Mouse (Mus musculus) embryo, embryonic 10.5 days (tissue): ENCODE data around the gene Hnrnpf.
A peak's percentile ranks its signal among the peaks of the same experiment; 100 is the strongest.

Experiments used
- DNase-seq: peaks from one replicate; pipeline ENCODE4 v3.0.0-alpha.2; 2015; ENCODE audit warnings: low spot score

The Hnrnpf gene

DNA sequence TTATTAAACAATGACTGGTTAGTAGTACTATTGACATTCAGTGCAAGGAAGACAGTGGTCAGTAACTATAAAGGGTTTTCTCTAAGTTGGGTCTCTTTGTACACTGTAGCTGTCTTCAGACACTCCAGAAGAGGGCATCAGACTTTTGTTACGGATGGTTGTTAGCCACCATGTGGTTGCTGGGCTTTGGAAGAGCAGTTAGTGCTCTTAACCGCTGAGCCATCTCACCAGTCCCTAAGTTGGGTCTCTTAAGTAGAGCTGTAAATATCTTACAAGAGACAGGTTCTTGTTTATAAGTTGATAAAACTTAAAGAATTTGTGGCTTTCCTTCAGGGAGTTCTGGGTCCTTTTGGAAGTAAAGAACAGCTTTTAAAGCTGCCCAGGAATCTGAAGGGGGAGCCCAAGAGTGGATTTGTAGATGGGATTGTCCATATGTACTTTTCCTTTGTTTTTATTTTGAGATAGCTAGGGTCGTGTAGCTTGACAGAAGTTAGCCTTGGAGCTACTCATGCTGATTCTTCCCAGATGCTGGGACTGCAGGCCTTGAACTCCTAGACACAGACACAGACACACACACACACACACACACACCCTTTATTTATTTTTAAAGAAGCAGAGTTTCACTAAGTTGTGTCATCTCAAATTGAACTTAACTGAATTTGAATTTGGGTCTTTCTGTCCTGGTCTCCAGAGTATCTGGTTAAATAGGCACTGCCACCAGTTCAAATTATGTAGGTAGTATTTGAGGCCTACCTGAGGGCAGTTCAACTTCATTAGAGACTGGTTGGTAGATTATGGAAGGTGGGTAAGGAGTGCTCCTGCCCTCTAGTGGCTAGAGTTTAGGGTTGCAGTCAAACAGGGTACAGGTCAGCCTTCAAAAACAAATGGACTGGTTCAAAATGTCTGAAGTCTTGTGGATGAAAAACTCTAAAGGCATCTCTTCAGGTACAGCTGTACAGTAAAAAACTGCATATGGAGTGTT, 20.8 kb downstream of the Hnrnpf start:
- peak; percentile 71 for DNase-seq

DNA sequence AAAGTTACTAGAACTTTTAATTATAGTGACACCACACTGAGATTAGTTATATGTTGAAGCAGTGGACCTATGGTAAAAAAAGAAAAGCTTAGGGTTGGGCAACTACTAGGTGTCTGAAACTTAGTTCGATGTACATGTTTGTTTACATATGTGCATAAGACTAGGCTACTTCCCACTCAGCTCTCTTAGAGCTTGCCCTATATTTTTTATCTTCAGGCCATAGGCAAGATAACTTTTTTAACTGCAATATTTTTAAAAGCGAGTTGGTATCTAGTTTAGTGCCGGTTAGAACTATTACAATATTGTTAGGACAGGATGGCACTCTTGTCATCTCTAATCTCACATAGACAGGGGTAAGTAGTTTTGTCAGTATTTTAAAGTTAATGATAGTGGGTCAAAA, 21.9 kb downstream of the Hnrnpf start:
- no peak for DNase-seq

DNA sequence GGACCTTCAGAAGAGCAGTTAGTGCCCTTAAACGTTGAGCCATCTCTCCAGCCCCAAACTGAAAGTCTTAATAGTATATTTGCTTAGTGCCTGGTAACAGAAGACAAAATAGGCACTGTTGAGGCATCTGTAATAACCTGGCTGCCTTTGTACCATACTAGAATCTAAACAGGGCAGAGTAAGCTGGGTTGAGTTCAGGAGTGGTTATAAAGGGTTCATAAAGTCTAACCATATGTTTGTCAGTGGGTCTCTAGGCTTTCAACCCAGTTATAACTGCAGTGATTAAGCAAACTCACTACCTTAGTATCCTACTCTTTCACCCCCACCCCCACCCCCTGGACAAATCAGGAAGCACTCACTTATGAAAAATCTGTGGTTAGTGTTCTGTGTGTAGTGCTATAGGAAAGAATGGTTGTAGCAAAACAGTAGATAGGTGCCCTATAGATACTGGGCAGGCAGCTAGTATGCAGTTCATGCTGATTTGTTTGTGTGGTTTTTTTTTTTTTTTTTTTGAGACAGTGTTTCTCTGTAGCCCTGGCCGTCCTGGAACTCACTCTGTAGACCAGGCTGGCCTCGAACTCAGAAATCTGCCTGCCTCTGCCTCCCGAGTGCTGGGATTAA, 26.9 kb downstream of the Hnrnpf start:
- no peak for DNase-seq

DNA sequence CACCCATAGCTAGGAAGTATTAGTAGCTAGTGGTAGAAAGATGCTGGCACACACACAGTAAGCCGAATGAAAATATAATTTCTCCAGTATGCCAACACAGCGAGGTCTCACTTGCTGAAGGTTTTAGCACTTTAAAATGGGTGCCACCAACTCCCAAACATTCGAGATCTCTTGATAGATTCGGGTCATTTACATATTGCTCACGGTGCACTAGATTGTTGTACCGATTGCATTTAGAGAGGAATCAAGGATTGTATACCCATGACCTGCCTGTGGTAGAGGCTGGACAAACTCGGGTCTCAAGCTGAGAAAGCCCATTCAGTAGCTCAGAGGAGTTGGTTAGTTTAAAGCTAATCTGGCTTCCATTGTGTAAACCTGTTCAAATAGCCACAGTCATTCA, 27.8 kb downstream of the Hnrnpf start:
- DNase-seq: no peak

DNA sequence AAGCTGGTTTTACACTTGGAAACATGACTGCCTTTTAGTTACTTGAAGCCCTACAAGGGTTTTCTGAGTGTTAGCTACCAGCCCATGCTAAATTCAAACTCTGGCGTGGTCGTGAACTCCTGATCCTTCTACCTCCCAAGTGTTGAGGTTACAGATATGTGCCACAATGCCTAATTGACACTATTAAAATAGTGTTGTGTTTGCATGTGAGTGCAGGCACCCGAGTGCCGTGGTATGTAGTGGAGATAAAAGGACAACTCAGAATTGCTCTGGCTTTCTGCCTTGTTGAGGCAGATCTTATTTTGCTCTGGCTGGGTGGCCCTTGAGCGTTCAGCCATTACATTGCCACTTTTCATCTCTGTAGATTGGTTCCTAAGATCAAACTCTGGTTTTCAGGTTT, 28.6 kb downstream of the Hnrnpf start:
- no peak for DNase-seq

DNA sequence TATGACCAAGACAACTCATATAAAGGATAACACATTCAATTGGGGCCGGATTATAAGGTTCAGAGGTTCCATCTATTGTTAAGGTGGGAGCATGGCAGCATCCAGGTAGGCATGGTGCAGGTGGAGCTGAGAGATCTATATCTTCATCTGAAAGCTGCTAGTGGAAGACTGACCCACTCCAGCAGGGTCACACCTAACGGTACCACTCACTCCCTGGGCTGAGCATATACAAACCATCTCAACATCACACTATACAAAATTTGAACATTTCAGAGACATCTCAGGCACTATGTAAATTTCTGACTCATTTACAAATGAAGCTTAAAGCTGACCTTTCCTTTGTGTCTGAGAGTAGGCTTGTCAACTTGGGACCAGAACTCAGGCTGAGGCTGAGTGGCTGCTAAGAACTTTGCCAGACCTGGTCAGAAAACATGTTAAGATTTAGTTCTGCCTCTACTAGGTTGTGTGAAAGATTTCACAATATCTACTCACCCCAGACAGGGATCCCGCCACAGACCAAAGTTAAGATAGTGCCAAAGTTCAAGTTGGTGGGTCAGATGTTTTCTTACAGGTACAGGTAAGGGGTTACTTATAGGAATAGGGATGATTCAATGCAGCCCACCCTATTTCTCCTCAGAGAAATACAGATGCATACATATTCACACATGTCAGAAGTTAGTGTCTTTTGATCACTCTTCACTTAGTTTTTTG, 30.0 kb downstream of the Hnrnpf start:
- no peak for DNase-seq

DNA sequence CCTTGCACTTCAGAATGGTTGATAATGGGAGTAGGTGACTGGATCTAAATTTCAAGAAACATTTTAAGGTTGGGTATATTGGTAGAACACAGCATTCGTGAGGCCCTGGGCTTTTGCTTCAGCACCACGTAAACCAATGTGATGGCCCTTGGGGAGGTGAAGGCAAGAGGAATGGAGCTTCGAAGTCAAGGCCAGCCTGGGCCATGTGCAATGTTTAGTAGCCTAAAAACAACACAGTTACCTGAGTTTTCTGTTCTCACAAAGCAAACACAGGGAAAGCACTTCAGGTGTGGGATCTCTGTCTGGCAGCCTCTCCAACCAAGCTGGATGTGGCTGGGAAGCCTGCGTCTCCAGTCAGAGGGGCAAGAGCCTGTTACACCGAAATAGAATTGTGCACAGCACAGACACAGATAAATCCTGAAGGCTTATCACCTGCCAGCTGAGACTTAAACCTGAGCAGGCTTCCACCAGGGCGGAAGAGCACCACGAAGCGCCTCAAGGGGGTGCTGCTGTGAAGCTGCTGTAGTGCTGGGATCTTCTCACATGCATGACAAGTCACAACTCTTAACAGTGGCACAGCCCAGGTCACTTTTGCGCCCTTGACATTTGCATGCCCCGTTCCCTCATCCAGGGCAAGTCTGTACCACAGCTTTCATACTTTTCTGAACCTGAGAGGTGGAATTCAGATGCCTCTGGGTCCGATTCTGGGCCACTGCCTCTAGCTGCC, 32.4 kb downstream of the Hnrnpf start:
- no peak for DNase-seq

DNA sequence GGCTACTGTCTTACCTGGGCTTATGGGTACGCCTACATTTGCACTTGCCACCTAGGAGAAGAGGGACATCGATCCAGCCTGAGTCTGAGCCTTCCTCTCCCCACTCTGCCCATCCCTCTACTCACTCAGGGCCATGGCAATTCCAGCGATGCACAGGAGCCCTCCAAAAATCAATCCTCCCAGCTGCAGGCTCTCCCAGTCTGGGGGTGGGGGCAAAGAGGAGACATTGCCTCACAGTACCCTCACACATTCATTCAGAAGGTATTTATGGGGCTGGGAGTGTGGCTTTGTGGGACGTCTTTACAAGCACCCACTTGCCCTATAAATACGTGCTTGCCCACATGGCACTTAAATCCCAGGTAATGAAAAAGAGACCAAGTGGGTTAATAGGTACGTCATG, 34.2 kb downstream of the Hnrnpf start:
- no peak for DNase-seq

DNA sequence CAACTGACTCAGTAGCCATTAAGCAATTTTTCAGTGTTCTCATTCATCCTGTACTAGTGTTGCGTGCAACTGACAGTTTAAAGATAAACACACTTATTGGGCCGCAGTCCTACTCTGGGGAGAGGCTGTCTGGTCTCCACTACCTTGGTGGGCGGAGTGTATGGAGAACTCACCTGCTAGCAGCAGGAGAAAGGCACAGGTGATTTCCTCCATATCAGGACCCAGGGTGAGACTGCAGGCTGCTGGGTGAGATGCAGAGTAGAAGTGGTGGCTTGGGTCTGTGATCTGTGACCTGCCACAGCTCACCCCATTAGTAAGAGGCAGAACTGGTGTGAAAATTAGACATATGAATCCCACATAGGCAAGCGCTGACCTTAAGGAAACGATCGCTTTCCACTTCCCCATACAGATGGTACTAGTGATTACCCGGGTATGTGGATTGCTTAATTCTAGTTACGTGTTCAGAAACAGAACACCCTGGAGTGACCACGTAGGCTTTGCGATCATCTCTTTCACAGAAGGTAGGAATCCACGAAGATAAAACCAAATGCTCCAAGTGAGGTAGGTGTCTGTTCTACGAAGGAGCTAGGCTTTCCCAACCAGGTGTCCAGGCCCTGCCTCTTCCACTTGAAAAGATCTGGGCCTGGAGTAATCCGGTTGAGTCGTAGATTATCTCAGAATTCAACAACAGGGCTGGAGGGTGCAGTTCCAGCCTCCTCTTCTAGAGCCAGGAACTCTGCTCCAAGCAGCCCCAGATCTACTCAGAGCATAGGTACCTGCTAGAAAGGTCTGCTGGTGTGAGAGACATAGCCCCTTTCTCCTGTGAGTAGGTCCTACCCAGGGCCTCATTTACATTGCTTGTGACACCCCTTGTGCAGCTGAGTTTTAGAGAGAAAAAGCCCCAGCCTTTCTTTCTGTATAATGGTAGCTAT, 35.8 kb downstream of the Hnrnpf start:
- DNase-seq: no peak

DNA sequence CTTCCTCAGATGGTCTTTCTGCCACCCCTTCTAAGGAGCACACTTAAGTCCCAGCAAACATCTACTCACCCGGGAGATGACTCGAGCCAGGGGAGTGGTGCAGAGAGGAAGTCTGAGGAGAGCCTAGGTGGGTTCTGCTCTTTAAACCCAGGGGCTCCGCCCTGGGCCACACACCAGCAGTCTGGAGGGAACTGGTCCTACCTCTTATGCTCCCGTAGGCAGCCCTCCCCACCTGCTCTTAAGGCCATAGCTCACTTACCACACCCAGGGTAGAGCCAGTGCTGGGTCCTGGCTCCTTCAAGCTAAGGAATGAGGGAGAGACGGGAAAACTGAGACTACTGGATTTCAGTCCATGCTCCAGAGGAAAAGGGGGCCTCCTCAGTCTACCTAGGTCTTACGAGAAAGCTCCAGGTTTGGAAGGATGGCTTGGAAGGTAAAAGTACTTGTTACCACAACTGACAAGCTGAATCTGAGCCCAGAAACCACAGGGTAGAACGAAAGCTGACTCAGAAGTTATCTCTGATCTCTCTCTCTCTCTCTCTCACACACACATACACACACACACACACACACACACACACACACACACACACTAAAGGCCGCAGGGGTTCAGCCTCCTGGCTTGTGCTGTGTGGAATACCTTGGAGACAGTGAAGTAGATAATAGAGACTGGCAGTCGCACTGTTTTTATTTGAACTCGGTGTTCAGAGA, 37.3 kb downstream of the Hnrnpf start, which contains the start of gene Fxyd4:
Gene Fxyd4 (minus strand): TSS at position 471 of the 711 bp plus-strand sequence.
- DNase-seq: no peak

DNA sequence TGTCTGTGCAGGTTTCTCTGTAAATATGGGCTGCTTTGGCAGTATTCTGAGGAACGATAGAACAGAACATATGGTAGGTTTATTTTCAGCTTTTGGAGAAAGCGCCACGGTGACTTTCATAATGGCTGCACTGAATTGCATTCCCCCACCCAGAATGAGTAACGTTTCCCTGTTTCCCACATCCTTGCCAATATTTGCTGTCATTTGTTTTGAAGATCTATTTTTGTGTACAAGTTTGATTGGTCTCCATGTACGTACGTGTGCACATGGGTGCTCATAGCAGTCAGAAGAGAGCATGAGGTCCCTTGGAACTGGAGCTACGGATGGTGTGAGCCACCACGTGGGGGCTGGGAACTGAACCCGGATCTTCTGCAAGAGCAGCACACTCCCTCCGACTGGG, 38.8 kb downstream of the Hnrnpf start:
- DNase-seq: no peak

DNA sequence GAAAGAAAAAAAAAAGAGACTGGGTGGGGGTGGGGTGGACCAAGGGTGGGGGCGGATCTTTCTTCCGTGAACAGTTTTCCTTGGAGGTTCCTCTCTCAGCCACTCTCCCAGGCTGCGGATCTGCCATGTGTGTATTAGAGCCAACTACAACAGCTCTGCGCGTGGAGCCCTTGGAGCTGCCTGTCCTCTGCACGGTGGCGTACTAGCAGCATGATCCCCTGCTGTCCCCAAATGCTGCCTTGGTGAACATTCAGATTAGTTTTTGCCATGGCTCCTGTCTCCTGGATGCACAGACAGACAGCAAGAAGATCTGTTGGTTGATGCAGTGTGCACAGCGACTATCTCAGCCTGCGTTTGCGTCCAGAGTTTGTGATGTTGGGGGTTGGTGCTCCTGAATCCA, 42.6 kb downstream of the Hnrnpf start:
- DNase-seq: no peak

DNA sequence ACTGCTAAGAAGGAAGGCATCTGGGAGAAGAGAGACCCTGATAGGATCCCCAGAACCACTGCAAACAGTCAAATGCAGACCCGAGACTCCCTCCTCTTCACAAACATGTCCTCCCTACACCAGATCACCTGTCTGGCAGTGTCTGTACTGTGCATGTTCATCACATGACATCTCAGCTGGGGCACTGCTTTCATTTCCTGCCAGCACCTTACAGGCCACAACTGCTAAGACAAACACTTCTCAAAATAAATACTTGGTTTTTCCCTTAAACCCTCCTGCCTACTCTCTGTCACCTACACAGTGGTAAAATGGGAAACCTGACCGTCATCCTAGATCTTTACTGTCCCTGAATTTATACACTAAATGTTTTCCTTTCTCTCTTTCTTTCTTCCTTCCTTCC, 43.8 kb downstream of the Hnrnpf start:
- DNase-seq: no peak

DNA sequence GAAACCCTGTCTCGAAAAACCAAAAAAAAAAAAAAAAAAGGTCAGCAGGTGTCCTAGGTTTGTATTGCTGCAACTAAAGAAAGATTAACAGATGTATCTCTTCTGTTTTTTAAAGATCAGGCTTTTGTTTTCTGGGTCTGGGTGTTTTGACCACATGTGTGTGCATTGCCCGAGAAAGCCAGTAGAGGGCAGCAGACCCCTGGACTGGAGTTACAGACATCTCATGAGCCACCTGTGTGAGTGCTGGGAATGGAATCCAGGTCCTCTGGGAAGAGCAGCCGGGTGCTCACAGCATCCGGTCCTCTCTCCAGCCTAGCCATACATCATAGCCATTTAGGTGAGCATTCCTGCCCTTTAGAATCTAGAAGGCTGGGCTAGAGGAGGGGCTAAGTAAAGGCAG, 52.2 kb downstream of the Hnrnpf start:
- no peak for DNase-seq

DNA sequence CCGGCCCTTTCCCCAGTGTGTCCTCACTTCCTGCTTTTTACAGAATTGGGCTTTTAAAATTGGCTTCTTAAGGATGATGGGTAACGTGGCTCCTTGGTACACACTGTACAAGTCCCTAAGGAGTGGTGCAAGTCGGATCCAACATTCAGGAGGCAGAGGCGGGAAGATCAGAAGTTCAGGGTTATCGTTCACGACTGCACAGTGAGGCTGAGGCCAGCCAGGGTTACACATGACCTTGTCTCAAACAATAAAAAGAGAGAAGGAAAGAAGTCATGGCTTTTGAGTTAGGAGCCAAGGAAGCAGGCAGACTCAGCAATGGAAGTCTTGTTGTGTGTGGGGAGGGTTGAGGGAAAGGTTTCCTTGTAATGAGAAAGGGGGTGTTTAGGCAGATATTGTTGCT, 56.0 kb downstream of the Hnrnpf start:
- no peak for DNase-seq

DNA sequence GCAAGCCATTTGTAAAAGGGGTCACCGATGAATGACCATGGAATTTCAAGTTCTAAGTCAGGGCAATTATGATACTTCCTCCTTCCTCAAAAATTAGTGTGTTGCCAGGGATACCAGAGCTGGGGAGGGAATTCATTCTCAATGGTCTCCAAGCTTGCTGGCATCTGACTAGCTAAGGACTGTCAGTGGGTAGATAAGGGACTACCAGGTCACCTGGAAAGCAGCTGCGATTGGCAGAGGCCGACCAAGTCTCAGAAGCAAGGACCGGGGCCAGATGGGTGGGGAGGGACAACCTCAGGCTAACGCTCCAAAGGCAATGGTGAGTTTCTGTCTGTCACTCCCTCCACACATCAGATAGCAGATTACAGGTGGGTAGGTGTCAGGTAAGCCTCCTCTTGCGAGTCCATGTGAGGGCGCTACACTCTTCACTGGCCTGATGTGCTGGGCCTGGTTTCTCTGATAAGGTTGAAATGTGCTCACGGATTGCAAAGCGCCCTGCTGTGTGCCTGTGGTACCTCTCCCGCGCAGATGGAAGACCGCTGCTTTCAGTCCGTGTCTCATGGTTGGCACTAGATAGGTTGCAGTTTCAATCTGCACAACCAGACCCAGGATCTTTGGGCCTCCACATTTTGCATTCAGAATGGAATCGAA, 56.9 kb downstream of the Hnrnpf start:
- DNase-seq: peak; percentile 9

DNA sequence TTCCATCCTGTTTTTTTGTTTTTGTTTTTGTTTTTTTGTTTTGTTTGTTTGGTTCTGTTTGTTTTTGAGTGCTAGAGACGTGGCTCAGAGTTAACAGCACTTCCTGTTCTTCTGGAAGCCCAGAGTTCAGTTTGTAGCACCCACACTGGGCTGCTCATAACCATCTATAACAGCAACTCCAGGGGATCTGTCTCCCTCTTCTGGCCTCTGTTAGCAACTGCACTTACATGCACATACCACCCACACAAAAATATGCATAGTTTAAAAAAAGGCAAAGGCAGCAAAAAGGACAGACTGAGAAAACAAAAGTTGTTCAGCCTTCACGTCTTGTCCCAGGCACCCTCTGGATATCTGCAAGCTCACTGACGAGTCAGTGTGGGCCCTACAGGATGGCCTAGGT, 63.1 kb downstream of the Hnrnpf start:
- no peak for DNase-seq

DNA sequence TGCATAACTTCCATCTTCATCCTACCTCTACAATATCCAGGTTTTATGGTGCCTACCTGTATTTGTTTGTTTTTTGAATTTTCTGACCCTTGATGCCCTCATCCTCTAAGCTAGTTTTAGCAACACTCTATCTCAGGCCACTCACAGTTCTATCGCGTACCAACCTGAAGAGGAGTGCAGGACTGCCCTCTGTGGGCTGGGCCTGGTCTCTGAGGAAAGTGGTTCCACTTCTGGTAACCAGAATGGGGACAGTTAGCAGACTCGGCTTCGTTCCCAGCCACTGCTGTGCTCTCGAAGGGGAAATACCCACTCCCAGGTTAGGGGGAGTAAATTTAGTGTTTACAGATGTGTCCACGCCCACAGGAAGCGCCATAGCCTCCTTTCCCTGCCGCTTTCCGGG, 66.6 kb downstream of the Hnrnpf start:
- peak; percentile 17 for DNase-seq
